Mouse (Mus musculus): ENCODE data around the gene Xrn1. TPM values are rescaled to one million over a fixed set of nuclear protein-coding genes. Genes with fewer than 3 reads are reported as not detected.
"Not testable (repeated sequence)": the region's sequence is repeated elsewhere in the genome, so short reads cannot be mapped to it uniquely, and the experiment has no call there.

The Xrn1 gene
- polyA plus RNA-seq, 1 experiment from 2014 or later, result 17.1 TPM

DNA sequence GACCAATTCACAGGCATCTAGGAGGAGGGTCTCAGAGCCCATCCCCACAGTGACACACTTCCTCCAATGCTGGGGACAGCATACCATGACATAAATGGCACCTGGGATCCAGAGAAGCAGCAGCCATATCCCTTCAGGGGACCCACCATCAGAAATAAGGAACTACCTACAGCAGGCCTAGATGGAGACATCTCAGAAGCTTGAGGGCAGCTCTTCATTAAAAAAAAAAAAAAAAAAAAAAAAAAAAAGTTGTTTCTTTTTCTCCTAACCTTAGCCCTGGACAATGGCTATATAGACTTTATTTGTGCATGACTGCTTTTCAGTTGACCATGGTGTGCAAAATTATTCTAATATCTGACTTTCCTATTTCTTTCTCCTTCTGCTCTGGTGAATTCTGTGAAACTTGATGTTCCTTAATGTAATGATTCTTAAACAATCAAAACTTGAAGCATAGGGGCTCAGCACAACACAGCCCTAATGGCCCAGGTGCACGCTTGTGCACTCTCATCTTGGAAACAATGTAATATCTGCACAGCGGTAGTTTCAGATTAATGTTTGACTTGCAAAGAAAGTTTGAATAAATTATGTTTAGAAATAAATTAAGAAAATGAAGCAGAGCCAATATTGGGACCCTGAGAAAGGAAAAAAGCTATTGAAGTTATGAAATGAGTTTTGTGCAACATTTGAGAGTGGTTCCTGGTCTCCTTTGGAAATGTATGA is 108.7 kb downstream of the Xrn1 start:
- Histone ChIP-seq H3K9ac (ENCODE audit: low read length) (no peak overlapping the region), H3K27me3 (ENCODE audit: control insufficient read depth, insufficient read depth, low read length) (no peaks in the 10 kb centered on the region), H3K4me2 (ENCODE audit: low read depth, severe bottlenecking) (no peak overlapping the region), H3K9me3 (ENCODE audit: control insufficient read depth, low read length) (no peaks in the 10 kb centered on the region), H3K4me1 (ENCODE audit: control insufficient read depth, insufficient read depth, low read length) (no peaks in the 10 kb centered on the region), H3K4me3 (ENCODE audit: low read depth, low read length) (no peak overlapping the region), H3K27ac (replicated peaks; ENCODE audit: low read depth, low read length) (no peak overlapping the region), H3K36me3 (ENCODE audit: control insufficient read depth, insufficient read depth, low read length) (peaks cover 5% of the 10 kb centered on the region; the same call in 1 of the 2 replicates)
- ATAC-seq (ENCODE audit: insufficient number of reproducible peaks, low FRiP score, low TSS enrichment, low read depth) (no peak), DNase-seq (ENCODE audit: low spot score) (no peak)
- 86% methylated on average over 2 of the region's 2 CpGs for WGBS

DNA sequence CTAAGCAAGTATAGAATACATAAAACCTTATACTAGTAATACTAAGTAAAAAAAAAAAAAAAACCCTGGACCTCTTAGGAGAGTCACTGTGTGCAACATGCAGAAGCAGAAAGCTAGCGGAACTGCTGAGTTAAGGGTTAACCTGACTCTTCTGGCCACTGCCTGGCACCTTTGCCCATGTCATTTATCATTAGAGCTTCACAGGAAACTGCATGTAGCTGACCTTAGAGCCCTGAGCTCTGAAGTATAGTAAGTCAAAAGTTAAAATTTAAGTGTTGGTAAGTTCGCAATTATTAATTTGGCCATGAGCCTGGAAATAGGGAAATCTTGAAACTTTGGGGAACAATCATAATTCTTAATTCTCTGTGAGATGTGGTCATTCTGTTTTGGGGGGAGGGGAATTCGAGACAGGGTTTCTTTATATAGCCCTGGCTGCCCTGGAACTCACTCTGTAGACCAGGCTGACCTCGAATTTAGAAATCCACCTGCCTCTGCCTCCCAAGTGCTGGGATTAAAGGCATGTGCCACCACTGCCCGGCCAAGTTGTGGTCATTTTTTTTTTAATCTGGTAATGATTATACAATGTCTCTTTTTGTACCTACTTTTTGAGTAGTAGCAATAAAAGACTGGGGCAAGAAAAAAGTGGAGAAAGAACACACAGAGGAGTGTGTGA is 109.4 kb downstream of the Xrn1 start:
- H3K4me2 ChIP-seq (ENCODE audit: low read depth, severe bottlenecking), result no peak overlapping the region
- WGBS, result 76% methylated on average over 5 of the region's 5 CpGs
- H3K4me3 ChIP-seq (ENCODE audit: low read depth, low read length), result no peak overlapping the region
- H3K9ac ChIP-seq (ENCODE audit: low read length), result no peak overlapping the region
- H3K27me3 ChIP-seq (ENCODE audit: control insufficient read depth, insufficient read depth, low read length), result no peaks in the 10 kb centered on the region
- no peak for DNase-seq (ENCODE audit: low spot score)
- H3K4me1 ChIP-seq (ENCODE audit: control insufficient read depth, insufficient read depth, low read length), result no peaks in the 10 kb centered on the region
- H3K27ac ChIP-seq (replicated peaks; ENCODE audit: low read depth, low read length), result no peak overlapping the region
- H3K9me3 ChIP-seq (ENCODE audit: control insufficient read depth, low read length), result no peaks in the 10 kb centered on the region
- no peak for ATAC-seq (ENCODE audit: insufficient number of reproducible peaks, low FRiP score, low TSS enrichment, low read depth)
- peaks cover 1% of the 10 kb centered on the region; the same call in 1 of the 2 replicates for H3K36me3 ChIP-seq (ENCODE audit: control insufficient read depth, insufficient read depth, low read length)

DNA sequence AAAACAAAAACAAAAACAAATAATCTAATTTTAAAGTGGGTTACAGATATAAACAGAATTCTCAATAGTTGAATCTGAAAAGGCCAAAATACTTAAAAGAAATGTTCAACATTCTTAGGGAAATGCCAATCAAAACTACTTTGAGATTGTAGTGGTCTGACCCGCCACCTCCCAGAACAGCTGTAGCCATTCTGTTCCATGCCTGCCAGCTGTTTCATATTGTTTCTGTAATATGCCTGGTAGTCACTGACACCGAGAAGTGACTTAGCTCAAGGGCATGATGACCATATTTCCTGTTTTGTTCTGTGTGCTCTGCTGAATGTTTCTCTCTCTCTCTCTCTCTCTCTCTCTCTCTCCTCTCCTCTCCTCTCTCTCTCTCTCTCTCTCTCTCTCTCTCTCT is 112.9 kb downstream of the Xrn1 start:
- H3K4me3 ChIP-seq (ENCODE audit: low read depth, low read length), result no peak overlapping the region
- no peak overlapping the region for H3K9ac ChIP-seq (ENCODE audit: low read length)
- no peaks in the 10 kb centered on the region for H3K27me3 ChIP-seq (ENCODE audit: control insufficient read depth, insufficient read depth, low read length)
- H3K4me1 ChIP-seq (ENCODE audit: control insufficient read depth, insufficient read depth, low read length), result no peaks in the 10 kb centered on the region
- H3K36me3 ChIP-seq (ENCODE audit: control insufficient read depth, insufficient read depth, low read length), result no peaks in the 10 kb centered on the region
- WGBS, result 56% methylated on average over 2 of the region's 2 CpGs
- H3K9me3 ChIP-seq (ENCODE audit: control insufficient read depth, low read length), result no peaks in the 10 kb centered on the region
- no peak for DNase-seq (ENCODE audit: low spot score)
- no peak for ATAC-seq (ENCODE audit: insufficient number of reproducible peaks, low FRiP score, low TSS enrichment, low read depth)
- no peak overlapping the region for H3K27ac ChIP-seq (replicated peaks; ENCODE audit: low read depth, low read length)
- no peak overlapping the region for H3K4me2 ChIP-seq (ENCODE audit: low read depth, severe bottlenecking)

DNA sequence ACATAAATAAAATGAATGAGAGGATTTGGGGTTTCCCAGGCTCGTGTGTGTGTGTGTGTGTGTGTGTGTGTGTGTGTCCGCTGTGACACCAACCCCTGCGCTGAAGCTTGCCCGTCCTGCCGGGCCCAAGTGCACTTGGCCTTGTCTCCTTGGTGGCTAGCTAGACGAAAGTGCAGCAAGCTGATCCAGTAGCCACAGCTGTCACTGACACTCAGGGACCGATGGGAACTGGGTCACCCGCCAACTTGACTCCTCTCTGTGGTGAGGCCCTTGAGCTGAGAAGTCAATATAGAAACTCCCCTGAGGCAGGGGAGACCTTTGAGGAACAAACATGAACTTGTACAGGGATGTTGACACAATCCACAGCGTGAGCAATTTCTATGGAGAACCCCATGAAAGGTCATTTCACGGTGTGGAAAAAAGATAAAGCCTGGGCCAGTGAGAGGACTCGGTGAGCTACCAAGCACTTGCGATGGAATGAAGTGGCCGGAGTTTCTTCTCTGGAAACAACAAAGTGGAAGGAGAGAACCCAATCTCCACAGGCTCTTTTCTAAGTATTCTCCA is 124.3 kb downstream of the Xrn1 start:
- no peak overlapping the region for H3K4me3 ChIP-seq (ENCODE audit: low read depth, low read length)
- no peaks in the 10 kb centered on the region for H3K9me3 ChIP-seq (ENCODE audit: control insufficient read depth, low read length)
- H3K4me2 ChIP-seq (ENCODE audit: low read depth, severe bottlenecking), result no peak overlapping the region
- H3K27ac ChIP-seq (replicated peaks; ENCODE audit: low read depth, low read length), result no peak overlapping the region
- WGBS, result 96% methylated on average over 13 of the region's 13 CpGs
- ATAC-seq (ENCODE audit: insufficient number of reproducible peaks, low FRiP score, low TSS enrichment, low read depth) (no peak), DNase-seq (ENCODE audit: low spot score) (no peak)
- H3K4me1 ChIP-seq (ENCODE audit: control insufficient read depth, insufficient read depth, low read length), result no peaks in the 10 kb centered on the region
- no peaks in the 10 kb centered on the region for H3K36me3 ChIP-seq (ENCODE audit: control insufficient read depth, insufficient read depth, low read length)
- H3K27me3 ChIP-seq (ENCODE audit: control insufficient read depth, insufficient read depth, low read length), result no peaks in the 10 kb centered on the region
- H3K9ac ChIP-seq (ENCODE audit: low read length), result no peak overlapping the region

DNA sequence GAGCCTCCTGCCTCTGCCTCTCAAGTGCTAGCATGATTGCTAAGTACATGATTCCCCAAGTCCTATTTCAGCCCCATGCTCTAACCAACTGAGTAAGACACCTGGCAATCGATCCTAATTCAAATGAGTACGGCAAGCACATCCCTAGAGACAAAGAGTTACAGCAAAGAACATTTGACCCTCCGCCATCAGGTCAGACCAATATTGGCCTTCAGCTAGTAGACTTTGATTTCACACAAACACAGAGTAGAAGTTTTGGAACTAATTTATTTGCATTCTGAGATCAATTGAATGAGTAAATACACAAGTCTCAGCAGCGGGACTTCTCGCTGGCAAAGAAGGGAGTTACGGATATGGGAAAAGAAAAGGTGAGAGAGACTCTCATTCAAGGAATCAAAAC is 130.7 kb downstream of the Xrn1 start:
- H3K27ac ChIP-seq (replicated peaks; ENCODE audit: low read depth, low read length), result no peak overlapping the region
- DNase-seq (ENCODE audit: low spot score) (no peak), ATAC-seq (ENCODE audit: insufficient number of reproducible peaks, low FRiP score, low TSS enrichment, low read depth) (no peak)
- H3K9me3 ChIP-seq (ENCODE audit: control insufficient read depth, low read length), result no peaks in the 10 kb centered on the region
- no peaks in the 10 kb centered on the region for H3K4me1 ChIP-seq (ENCODE audit: control insufficient read depth, insufficient read depth, low read length)
- no peak overlapping the region for H3K4me3 ChIP-seq (ENCODE audit: low read depth, low read length)
- H3K9ac ChIP-seq (ENCODE audit: low read length), result no peak overlapping the region
- H3K27me3 ChIP-seq (ENCODE audit: control insufficient read depth, insufficient read depth, low read length), result no peaks in the 10 kb centered on the region
- H3K36me3 ChIP-seq (ENCODE audit: control insufficient read depth, insufficient read depth, low read length), result no peaks in the 10 kb centered on the region
- no peak overlapping the region for H3K4me2 ChIP-seq (ENCODE audit: low read depth, severe bottlenecking)
- 91% methylated on average over 6 of the region's 6 CpGs for WGBS

DNA sequence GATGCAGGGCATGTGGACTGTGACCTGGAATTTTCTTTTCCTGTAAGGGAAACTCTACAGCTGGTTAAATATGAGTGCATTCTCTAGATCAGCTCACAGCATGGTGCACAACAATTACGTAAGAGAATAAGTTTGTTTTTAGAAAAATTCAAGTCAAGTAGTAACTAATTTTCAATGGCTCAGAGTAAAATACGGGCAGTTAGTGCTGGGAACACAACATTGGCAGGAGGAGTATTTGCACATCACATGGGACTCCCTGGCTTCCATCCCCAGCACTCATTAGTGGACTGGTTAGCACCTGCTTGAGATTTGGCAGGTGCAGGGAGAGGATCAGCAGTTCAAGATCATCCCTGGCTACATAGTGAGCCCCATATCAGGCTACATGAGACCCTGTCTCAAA is 133.1 kb downstream of the Xrn1 start:
- Histone ChIP-seq H3K27me3 (ENCODE audit: control insufficient read depth, insufficient read depth, low read length) (no peaks in the 10 kb centered on the region), H3K4me3 (ENCODE audit: low read depth, low read length) (no peak overlapping the region), H3K4me1 (ENCODE audit: control insufficient read depth, insufficient read depth, low read length) (no peaks in the 10 kb centered on the region), H3K27ac (replicated peaks; ENCODE audit: low read depth, low read length) (no peak overlapping the region), H3K4me2 (ENCODE audit: low read depth, severe bottlenecking) (no peak overlapping the region), H3K9me3 (ENCODE audit: control insufficient read depth, low read length) (no peaks in the 10 kb centered on the region), H3K9ac (ENCODE audit: low read length) (no peak overlapping the region), H3K36me3 (ENCODE audit: control insufficient read depth, insufficient read depth, low read length) (no peaks in the 10 kb centered on the region)
- DNase-seq (ENCODE audit: low spot score) (no peak), ATAC-seq (ENCODE audit: insufficient number of reproducible peaks, low FRiP score, low TSS enrichment, low read depth) (no peak)
- WGBS, result 92% methylated on average over 2 of the region's 2 CpGs

DNA sequence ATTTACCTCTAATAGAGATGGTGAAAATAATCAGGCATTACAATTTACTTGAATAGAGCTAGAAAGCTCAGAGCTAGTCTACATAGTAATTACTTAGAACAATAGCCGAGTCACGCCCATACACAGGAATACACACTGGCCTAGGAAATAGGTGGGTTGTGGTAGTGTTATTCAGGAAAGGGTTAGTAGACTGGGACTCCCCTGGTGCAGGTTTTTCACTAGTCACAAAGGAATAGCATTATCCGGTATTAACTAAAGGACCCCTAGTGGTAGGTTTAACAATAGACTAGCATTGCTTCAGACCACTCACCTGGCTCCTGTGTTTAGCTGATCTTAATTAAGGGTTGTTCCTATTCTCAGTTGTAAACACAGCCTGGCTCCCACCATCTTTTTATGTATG is 133.9 kb downstream of the Xrn1 start:
- WGBS, result 85% methylated on average over 3 of the region's 3 CpGs
- not testable (repeated sequence) for H3K4me3 ChIP-seq (ENCODE audit: low read depth, low read length); H3K27me3 ChIP-seq (ENCODE audit: control insufficient read depth, insufficient read depth, low read length); DNase-seq (ENCODE audit: low spot score); H3K9ac ChIP-seq (ENCODE audit: low read length); H3K36me3 ChIP-seq (ENCODE audit: control insufficient read depth, insufficient read depth, low read length); H3K27ac ChIP-seq (replicated peaks; ENCODE audit: low read depth, low read length); H3K4me1 ChIP-seq (ENCODE audit: control insufficient read depth, insufficient read depth, low read length); H3K9me3 ChIP-seq (ENCODE audit: control insufficient read depth, low read length); ATAC-seq (ENCODE audit: insufficient number of reproducible peaks, low FRiP score, low TSS enrichment, low read depth); H3K4me2 ChIP-seq (ENCODE audit: low read depth, severe bottlenecking)

DNA sequence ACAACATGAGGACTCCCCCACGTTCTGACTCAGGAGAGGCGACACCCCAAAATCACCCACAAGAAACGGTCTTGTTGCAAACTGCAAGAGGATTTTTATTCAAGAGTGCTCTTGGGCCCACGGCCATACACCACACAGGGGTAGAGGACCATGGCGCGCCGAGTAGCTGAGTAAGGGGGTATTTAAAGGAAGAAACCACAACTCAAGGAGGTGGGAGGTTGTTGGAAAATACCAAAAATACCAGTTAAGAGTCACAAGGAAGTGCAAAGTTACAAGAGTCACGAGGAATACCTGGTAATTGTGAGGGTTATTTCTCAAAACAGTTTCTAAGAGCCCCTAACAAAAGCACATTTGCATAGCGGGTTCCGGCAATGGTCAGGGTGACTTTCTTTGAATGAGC is 138.1 kb downstream of the Xrn1 start:
- H3K4me2 ChIP-seq (ENCODE audit: low read depth, severe bottlenecking); H3K4me3 ChIP-seq (ENCODE audit: low read depth, low read length); H3K4me1 ChIP-seq (ENCODE audit: control insufficient read depth, insufficient read depth, low read length): not testable (repeated sequence)

More for the DNA sequence above, 138.1 kb downstream of the Xrn1 start:
- not testable (repeated sequence) for H3K27ac ChIP-seq (replicated peaks; ENCODE audit: low read depth, low read length); H3K36me3 ChIP-seq (ENCODE audit: control insufficient read depth, insufficient read depth, low read length); H3K27me3 ChIP-seq (ENCODE audit: control insufficient read depth, insufficient read depth, low read length); DNase-seq (ENCODE audit: low spot score); ATAC-seq (ENCODE audit: insufficient number of reproducible peaks, low FRiP score, low TSS enrichment, low read depth); H3K9ac ChIP-seq (ENCODE audit: low read length); H3K9me3 ChIP-seq (ENCODE audit: control insufficient read depth, low read length)
- WGBS, result 88% methylated on average over 10 of the region's 10 CpGs

Data from limb, embryonic 11.5 days (tissue).